Mouse (Mus musculus): ENCODE measurements around the gene Dyrk3. TPM values are rescaled to one million over a fixed set of nuclear protein-coding genes. Genes with fewer than 3 reads are reported as not detected.
"Not testable (repeated sequence)": the region's sequence is repeated elsewhere in the genome, so short reads cannot be mapped to it uniquely, and the experiment has no call there.

Dyrk3 gene
- total RNA-seq, 2 experiments from 2014 or later = 19.2 to 21.7 TPM

DNA sequence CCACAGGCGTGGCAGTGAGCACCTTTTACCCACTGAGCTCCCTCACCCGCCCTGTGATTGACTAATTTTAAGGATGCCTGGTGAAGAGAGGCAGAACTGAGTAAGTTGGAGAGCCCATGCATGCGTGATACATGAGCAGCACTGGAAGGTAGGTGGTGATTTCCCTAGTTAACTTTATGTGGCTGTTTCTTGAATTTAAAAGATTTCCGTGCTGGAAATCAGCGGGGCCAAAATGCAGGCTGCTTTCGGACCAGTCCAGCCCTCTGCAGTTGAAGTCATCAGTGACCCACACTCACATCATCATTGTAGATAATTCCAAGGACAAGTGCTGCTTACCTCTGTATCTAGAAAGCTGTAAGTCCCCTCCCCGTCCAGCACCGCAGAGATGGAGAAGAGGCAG, 37.7 kb upstream of the Dyrk3 start:
- no peak for TF ChIP-seq CTCF (conservative IDR thresholded peaks at IDR 0.05)
- no peak for DNase-seq (ENCODE audit: low spot score in 2 of 2)
- Histone ChIP-seq H3K4me3 (no peak overlapping the region), H3K27ac (no peak overlapping the region)

DNA sequence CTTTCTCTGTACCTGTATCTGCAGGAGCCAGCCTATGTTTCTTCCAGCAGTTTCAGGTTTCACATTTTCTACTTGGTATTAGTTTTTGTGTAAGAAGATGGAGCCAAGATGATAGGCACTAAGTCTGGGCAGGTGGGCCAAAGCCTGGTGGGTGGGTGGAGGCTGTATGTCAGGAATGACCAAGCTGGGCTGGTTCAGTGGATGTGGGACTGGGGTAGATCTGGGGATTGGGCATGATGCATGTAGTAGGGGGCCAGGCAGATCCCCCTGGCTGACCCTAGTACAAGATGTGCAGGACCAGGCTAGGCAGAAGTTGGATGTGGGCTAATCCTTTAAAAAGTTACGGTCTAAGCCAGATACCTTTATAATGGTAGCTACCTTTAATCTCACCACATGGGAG, 37.0 kb upstream of the Dyrk3 start:
- Histone ChIP-seq H3K27ac (no peak overlapping the region), H3K4me3 (no peak overlapping the region)
- TF ChIP-seq CTCF (conservative IDR thresholded peaks at IDR 0.05) = no peak
- DNase-seq (ENCODE audit: low spot score in 2 of 2) = no peak

DNA sequence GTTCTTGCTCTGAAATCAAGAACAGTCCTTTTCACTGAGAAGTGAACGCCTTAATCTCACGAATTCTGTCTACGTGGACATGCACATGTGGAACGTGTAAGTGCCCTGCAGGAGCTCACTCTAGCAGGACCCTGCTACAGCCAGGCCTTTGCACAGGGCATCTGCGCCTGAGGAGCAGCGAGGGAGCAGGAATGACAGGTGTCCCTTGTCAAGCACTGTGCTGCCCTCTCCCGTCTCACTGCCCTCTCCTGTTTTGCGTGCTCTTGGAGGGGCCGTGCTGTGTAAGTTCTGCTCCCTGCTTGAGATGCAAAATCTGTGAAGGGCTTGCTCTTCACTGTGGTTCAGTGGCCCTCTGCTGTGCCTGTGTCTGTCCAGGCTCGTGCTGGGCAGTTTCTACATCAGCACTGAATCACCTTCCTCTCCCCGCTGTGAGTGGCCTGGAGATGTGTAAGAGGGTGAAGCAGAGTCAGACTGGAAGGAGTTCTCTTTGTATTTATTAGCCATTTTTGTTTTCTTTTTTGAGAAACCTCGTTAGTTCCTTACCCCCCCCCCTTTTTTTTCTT, 36.2 kb upstream of the Dyrk3 start:
- DNase-seq (ENCODE audit: low spot score in 2 of 2) = no peak
- Histone ChIP-seq H3K27ac (peak overlapping the region; percentile 46; the same call in 1 of the 2 replicates), H3K4me3 (no peak overlapping the region)
- TF ChIP-seq CTCF (conservative IDR thresholded peaks at IDR 0.05) = no peak

DNA sequence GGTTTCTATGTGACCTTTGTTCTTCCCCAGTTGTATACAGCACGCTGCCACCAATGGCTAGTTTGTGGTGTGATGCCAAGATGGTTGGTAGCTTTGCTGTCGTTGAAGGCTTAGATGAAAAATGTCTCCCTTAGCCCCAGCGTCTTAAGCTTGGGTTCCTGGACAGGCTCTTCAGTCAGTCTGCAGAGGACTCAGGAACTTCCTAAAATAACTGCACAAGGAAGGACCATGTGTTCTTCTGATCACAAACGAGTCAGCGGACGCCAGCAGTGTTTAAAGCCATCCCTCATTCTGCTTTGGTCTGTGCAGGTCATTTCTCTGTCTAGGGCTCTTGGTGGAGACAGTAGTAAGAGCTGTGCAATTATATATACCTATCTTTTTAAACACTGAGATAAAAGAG, 35.7 kb upstream of the Dyrk3 start:
- H3K27ac ChIP-seq = peak overlapping the region; percentile 64; the same call in 1 of the 2 replicates
- no peak for DNase-seq (ENCODE audit: low spot score in 2 of 2)
- no peak overlapping the region for H3K4me3 ChIP-seq
- TF ChIP-seq CTCF (conservative IDR thresholded peaks at IDR 0.05) = no peak

DNA sequence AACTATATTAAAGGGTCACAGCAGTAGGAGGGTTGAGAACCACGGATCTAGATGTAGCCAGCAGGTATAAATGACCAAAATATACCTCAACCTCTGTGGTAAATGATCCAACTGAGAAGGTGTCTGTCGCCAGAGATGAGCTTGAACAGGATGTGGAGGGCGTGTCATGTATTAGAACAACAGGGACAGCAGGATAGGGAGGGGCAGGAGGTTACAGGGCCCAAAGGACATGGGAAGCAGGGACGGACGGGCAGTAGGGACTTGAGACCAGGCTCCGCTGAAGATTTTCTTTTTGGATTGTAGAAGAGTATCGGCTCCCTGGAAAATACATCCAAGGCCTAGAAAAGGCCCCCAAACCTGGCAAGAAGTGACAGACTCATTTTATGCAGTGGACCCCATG, 34.9 kb upstream of the Dyrk3 start:
- DNase-seq (ENCODE audit: low spot score in 2 of 2) = no peak
- TF ChIP-seq CTCF (conservative IDR thresholded peaks at IDR 0.05) = no peak
- Histone ChIP-seq H3K27ac (no peak overlapping the region; the same call in 1 of the 2 replicates), H3K4me3 (no peak overlapping the region)

DNA sequence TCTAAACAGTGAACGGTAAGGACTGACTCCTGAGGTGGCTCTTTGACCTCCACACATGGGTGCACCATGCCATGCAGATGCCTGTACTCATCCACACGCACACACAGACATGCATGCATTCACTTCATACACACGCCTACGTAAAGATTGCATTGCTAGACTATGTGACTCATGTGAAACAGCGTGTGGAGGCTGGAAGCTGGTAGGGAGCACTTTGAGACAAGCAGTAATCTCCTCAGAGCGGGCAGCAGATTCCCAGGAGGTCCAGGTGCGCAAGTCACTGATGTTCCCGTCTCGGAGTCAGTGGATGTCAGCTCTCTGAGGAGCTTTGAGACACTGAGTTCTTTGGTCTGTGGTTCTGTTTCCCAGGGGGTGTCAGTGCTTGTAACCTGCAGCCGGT, 29.5 kb upstream of the Dyrk3 start:
- Histone ChIP-seq H3K4me3 (no peak overlapping the region), H3K27ac (no peak overlapping the region)
- TF ChIP-seq CTCF (conservative IDR thresholded peaks at IDR 0.05) = no peak
- DNase-seq (ENCODE audit: low spot score in 2 of 2) = no peak

DNA sequence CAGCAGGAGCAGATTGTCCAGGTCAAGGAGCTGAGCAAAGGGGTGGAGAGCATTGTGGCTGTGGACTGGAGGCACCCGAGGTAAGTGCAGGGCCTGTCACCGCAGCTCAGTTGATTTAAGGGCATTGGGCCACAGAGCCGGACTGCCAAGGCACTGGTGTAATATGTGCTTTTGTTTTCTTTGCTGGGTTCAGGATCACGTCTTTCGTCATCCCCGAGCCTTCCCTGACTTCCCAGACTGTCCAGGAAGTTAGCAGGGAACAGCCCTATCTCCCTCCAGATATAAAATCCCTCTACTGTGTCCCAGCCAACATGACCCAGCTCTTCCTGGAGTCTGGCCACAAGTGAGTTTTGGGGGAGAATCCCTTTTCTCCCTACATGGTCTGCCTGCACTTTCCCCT, 26.3 kb upstream of the Dyrk3 start:
- H3K4me3 ChIP-seq = no peak overlapping the region
- no peak for DNase-seq (ENCODE audit: low spot score in 2 of 2)
- no peak overlapping the region for H3K27ac ChIP-seq
- TF ChIP-seq CTCF (conservative IDR thresholded peaks at IDR 0.05) = no peak

DNA sequence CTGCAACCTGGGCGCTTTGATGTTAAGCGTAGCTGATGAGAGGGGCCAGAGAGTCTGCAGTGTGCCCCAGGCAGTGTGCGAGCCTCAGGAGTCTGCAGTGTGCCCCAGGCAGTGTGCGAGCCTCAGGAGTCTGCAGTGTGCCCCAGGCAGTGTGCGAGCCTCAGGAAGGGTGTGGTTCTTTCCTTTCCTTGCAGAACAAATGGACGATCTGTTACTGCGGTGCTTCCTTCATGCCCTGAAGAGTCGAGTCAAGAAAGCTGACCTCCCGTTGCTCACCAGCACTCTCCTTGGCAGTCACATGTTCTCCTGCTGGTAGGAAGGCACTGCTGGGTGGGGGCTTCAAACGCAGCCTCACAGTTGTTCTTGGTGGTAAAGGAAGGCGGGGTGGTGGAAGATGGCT, 23.0 kb upstream of the Dyrk3 start:
- DNase-seq (ENCODE audit: low spot score in 2 of 2) = no peak
- no peak overlapping the region for H3K27ac ChIP-seq
- no peak overlapping the region for H3K4me3 ChIP-seq
- TF ChIP-seq CTCF (conservative IDR thresholded peaks at IDR 0.05) = no peak

DNA sequence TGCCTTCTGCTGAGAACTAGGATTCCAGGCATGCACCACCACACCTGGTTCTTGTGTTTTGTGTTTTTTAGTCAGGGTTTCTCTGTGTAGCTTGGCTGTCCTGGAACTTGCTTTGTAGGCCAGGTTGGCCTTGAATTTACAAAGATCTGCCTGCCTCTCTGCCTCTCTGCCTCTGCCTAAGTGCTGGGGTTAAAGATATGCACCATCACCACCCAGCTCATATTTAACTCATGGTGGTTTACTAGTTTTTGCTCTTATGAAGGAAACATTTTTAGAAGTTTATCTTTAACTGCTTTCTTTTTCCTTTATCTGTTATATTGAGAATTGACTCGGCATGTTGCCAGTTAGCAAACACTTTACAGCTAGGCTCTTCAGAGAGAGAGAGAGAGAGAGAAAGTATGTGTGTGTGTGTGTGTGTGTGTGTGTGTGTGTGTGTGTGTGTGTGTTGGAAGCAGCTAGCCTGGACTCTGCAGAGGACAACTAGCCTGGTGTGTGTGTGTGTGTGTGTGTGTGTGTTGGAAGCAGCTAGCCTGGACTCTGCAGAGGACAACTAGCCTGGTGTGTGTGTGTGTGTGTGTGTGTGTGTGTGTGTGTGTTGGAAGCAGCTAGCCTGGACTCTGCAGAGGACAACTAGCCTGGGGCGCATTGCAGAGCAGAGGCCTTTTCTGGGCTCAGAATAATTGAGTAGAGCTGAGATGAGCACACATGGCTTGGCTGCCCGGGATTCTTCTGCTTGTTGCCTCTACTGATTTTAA, 21.6 kb upstream of the Dyrk3 start:
- not testable (repeated sequence) for H3K27ac ChIP-seq; H3K4me3 ChIP-seq; DNase-seq (ENCODE audit: low spot score in 2 of 2)

DNA sequence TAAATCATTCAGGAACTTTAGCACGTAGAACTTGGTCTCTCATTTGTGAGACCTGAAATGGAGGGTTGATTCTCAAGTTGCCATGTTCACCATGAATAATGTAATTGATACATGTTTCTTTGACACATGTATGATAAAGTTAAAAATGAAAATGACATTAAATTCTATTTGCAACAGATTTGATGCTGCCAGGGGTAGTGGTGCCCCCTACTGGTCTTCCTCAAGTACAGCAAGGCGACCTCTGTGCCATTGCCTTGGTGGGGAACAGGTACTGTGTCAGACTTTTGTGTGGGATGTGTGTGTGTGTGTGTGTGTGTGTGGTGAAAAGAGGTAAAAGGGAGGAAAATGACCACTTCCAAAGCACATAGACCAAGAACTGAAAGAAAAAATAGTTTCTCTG, 17.3 kb upstream of the Dyrk3 start:
- Histone ChIP-seq H3K4me3 (no peak overlapping the region), H3K27ac (no peak overlapping the region)
- peak in 1 of 2 experiments; percentile 67 for DNase-seq (ENCODE audit: low spot score in 2 of 2)
- peak; percentile 87 for TF ChIP-seq CTCF (conservative IDR thresholded peaks at IDR 0.05)

DNA sequence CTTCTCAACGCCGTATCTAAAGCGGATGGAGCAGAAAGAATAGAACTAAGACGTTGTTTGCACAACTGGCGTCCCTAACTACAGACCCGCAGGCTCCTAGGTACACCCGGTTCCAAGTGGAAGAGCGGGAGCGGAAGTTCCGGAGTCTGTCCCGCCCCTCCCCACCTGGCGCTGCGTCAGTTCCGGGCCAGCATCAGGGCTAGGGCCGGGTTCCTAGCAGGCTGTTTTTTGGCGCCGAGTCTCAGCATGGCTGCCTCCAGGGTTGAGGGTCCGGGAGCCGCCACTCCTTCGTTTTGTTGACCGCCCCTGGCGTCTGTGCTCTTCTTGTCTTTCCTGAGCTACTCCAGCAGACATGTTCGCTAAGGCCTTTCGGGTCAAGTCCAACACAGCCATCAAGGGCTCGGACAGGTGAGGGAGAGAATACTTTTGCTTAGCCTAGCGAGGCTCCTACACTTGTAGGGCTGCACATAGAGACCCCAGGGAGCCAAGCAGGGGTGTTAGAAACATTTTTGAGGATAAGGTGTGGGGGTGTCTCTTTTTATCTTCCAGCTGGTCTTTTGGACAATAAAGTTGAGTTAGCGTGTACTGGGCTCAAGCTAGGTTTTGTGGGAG, 15.0 kb upstream of the Dyrk3 start, which contains the start of gene Eif2d:
Gene Eif2d, plus strand, starts transcription at position 164 of the 612 bp plus-strand sequence.
- DNase-seq (ENCODE audit: low spot score in 2 of 2) = peak; percentile 85 to 89
- 0 out of 2 replicates have a peak, but pooled peaks have one; percentile 4 for TF ChIP-seq CTCF (conservative IDR thresholded peaks at IDR 0.05)
- Histone ChIP-seq H3K27ac (peak within 1 kb of the TSS; percentile 87), H3K4me3 (peak within 1 kb of the TSS; percentile 81)

DNA sequence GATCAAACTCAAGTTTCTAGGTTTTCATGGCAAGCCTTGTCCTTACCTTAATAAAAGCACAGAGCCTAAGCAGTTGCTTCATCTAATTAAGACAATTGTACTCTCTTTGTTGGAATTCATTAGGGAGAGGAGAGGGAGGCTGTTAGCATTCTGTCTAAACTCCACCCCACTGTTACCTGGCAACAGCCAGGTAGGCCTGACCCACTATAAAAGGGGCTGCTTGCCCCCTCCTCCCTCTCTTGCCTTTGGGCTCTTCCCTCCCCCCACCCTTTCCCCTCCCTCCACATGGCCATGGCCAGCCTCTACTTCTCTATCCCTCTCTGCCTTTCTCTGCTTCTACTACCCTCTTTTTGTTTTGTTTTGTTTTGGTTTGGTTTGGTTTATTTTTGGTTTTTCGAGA, 11.4 kb upstream of the Dyrk3 start:
- H3K4me3 ChIP-seq = no peak overlapping the region
- H3K27ac ChIP-seq = no peak overlapping the region
- no peak for DNase-seq (ENCODE audit: low spot score in 2 of 2)
- TF ChIP-seq CTCF (conservative IDR thresholded peaks at IDR 0.05) = no peak

DNA sequence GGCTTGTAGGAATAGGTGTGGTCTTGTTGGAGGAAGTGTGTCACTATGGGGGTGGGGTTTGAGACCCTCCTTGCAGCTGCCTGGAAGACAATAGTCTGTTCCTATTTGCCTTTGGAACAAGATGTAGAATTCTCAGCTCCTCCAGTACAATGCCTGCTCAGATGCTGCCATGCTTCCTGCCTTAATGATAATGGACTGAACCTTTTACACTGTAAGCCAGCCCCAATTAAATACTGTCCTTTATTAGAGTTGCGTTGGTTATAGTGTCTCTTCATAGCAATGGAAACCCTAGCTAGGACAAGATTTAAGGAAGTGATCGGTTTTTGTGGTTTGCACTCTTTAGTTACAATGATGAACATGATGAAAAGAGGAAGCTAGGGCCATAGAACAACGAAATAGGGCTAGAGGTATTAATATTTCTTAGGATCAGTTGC, 8.1 kb upstream of the Dyrk3 start:
- Histone ChIP-seq H3K27ac (no peak overlapping the region), H3K4me3 (no peak overlapping the region)
- no peak for TF ChIP-seq CTCF (conservative IDR thresholded peaks at IDR 0.05)
- DNase-seq (ENCODE audit: low spot score in 2 of 2) = no peak

DNA sequence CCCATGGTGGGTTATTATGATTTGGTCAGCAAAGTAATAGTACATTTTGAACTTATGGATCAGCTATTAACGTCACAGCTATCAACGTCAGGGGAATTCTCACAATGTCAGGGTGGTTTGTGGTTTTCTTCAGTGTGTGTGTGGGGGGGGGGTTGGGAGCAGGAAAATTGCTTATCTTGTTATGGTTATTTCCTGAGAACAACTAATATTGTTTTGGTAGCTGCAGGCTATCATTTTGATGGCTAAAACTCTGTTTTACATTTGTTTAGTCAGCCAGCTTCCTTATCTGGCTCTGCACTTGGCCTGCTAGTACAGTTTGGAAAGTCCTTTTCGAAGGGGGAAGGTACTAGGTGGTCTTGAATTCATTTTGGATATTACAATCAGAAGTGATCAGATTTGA, 7.1 kb upstream of the Dyrk3 start:
- not testable (repeated sequence) for H3K4me3 ChIP-seq; H3K27ac ChIP-seq; DNase-seq (ENCODE audit: low spot score in 2 of 2)

All from layer of hippocampus, adult 2 months (tissue).